Mouse (Mus musculus) hindbrain, postnatal 0 days (tissue): Measurements from ENCODE around the gene Trp73. TPM values are rescaled to one million over a fixed set of nuclear protein-coding genes. Genes with fewer than 3 reads are reported as not detected.

Experiments used
- ATAC-seq: fragments of 200-750 bp; cut with Nextera tagmentation; 2 replicates; pipeline ENCODE4 v1.8.0; 2017; ENCODE audit warnings: mild to moderate bottlenecking, moderate TSS enrichment, moderate library complexity
- DNase-seq: peaks from one replicate; pipeline ENCODE4 v3.0.0-alpha.2; 2015; ENCODE audit warnings: low spot score
- H3K27ac ChIP-seq: fragments of 300-500 bp; sonication (generic); 2 replicates; pipeline ENCODE4 v1.5.1; 2014; ENCODE audit warnings: mild to moderate bottlenecking
- H3K27me3 ChIP-seq: fragments of 300-500 bp; sonication (generic); 2 replicates; pipeline ENCODE4 v1.6.1; 2014; ENCODE audit warnings: low read length, mixed read lengths; ENCODE audit not compliant: insufficient read depth
- H3K36me3 ChIP-seq: fragments of 300-500 bp; sonication (generic); 2 replicates; pipeline ENCODE4 v1.6.1; 2014; ENCODE audit warnings: low read length, mixed read lengths; ENCODE audit not compliant: insufficient read depth
- H3K4me1 ChIP-seq: fragments of 300-500 bp; sonication (generic); 2 replicates; pipeline ENCODE4 v1.6.1; 2014; ENCODE audit warnings: antibody characterized with exemption, low read length, mixed read lengths; ENCODE audit not compliant: insufficient read depth
- H3K4me2 ChIP-seq: fragments of 300-500 bp; sonication (generic); 2 replicates; pipeline ENCODE4 v1.6.1; 2014; ENCODE audit warnings: low read depth, mild to moderate bottlenecking, low read length, moderate library complexity, mixed read lengths
- H3K4me3 ChIP-seq: fragments of 300-500 bp; sonication (generic); 2 replicates; pipeline ENCODE4 v1.5.1; 2014; ENCODE audit warnings: low read length
- H3K9ac ChIP-seq: fragments of 300-500 bp; sonication (generic); replicated peaks from 2 replicates; pipeline ENCODE4 v1.6.1; 2014; ENCODE audit warnings: mild to moderate bottlenecking, low read length, moderate library complexity, mixed read lengths
- H3K9me3 ChIP-seq: fragments of 300-500 bp; sonication (generic); 2 replicates; pipeline ENCODE4 v1.6.1; 2016; ENCODE audit warnings: low read length, mixed read lengths
- CTCF ChIP-seq: IDR thresholded peaks from 2 replicates; pipeline ENCODE4 v1.5.1; 2016; ENCODE audit warnings: antibody characterized with exemption, control low read depth, low read depth
- WGBS: fragments of 180-500 bp; shearing (Covaris S2); extraction: QIAGEN DNeasy Blood & Tissue Kit; methylation state at CpG from one replicate; pipeline ENCODE4 v1.1.7; 2014; 5-methylcytosine and 5-hydroxymethylcytosine counted together
- polyA plus RNA-seq: library from polyadenylated mRNA; unstranded; fragments of >200 nt; fragmentation: Nextera tagmentation; extraction: Ambion mirVana; gene quantifications from 2 replicates; pipeline ENCODE4 v1.2.1, GENCODE M21; 2015
- total RNA-seq: library from RNA; depleted of rRNA; stranded (reverse); fragments of >200 nt; gene quantifications from 2 replicates; pipeline ENCODE4 v1.2.3, GENCODE M21; 2014

Trp73 gene
- total and polyA plus RNA-seq, 2 experiments from 2014 or later: 0.96 to 1.2 TPM

DNA sequence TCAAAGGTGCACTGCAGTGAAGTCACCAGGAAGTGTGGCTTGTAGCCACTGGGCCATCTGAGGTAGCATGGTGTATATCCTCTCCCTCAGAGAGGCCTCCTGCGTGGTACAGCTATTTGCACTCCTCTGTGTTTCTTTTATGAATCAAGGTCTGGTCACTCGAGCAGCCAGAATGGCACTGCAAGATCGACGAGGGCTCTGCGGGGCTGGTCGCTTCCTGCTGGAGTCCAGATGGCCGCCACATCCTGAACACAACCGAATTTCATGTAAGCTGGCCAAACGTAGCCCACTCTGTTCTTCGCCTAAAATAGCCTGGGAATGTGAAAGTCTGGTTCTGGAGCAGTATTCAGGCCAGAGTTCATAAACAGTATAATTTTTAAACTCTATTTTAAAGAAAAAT, 6.3 kb upstream of the Trp73 start:
- H3K27ac ChIP-seq: no peak overlapping the region
- TF ChIP-seq CTCF: no peak
- ATAC-seq: no peak

DNA sequence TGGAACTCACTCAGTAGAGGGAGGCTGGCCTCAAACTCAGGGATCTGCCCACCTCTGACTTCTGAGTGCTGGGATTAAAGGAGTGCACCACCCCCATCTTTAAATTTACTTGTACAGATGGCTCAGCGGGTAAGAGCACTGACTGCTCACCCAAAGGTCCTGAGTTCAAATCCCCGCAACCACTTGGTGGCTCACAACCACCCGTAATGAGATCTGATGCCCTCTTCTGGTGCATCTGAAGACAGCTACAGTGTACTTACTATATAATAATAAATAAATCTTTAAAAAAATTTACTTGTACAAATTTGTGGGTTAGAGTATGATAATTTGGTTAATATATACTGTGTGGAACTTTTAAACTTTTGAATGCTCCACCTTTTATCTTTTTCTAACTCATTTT, 4.7 kb upstream of the Trp73 start:
- H3K4me1 ChIP-seq: peaks cover 24% of the 10 kb centered on the region; the same call in 1 of the 2 replicates
- H3K27me3 ChIP-seq: peaks cover 19% of the 10 kb centered on the region
- WGBS: 82% methylated on average over 3 of the region's 3 CpGs
- no peak overlapping the region for H3K4me3 ChIP-seq
- ATAC-seq (no peak), DNase-seq (no peak)
- H3K36me3 ChIP-seq: peaks cover 8% of the 10 kb centered on the region; the same call in 1 of the 2 replicates
- no peak overlapping the region for H3K4me2 ChIP-seq
- H3K27ac ChIP-seq: no peak overlapping the region
- no peaks in the 10 kb centered on the region for H3K9me3 ChIP-seq
- TF ChIP-seq CTCF: no peak
- H3K9ac ChIP-seq: no peak overlapping the region

More for the DNA sequence above, 6.3 kb upstream of the Trp73 start:
- Histone ChIP-seq H3K9ac (no peak overlapping the region), H3K4me2 (no peak overlapping the region), H3K4me1 (peaks cover 10% of the 10 kb centered on the region; the same call in 1 of the 2 replicates), H3K4me3 (no peak overlapping the region), H3K27me3 (peaks cover 4% of the 10 kb centered on the region; the same call in 1 of the 2 replicates), H3K9me3 (no peaks in the 10 kb centered on the region), H3K36me3 (peaks cover 16% of the 10 kb centered on the region)
- no peak for DNase-seq
- 76% methylated on average over 10 of the region's 10 CpGs for WGBS

DNA sequence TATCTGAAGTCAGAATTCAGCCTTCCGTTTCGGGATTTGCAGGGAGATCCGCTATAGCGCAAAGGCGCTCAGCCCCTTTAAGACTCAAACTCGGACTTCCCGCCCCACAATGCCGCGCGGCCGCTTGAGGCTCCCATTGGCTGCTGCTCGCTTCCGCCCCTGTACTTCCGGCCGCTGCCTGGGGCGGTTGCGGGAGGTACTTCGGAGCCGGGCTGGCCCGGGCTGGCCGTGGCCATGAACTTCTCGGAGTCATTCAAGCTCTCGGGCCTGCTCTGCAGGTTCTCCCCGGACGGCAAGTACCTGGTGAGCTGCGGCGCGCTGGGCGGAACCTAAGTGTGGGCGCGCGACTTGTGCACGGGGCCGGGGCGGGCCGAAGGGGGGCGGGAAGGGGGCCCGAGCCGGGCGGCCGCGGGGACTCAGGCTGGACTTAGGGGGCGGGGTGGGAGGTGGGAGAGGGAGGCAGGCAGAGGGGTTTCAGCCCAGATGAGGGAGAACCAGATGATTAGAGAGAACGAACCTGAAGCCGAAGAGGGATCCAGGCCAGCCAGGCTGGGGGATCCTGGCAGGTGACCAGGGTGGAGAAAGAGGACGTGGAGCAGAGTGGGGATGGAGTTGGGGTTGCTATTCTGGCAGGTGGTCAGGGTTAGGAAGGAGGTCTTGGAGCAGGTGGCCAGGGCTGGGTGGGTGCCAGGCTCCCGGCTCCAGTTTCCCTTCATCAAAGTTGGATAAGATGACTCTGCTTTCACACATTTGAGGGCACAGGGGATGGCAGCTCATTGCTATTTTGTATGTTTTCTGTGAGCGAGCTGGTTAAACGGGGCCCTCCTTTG, 2.4 kb upstream of the Trp73 start, which contains the start of gene Wrap73:
Gene Wrap73, plus strand, starts transcription at position 162 of the 830 bp plus-strand sequence.
- TF ChIP-seq CTCF: no peak
- Histone ChIP-seq H3K4me1 (peaks cover 24% of the 10 kb centered on the region; the same call in 1 of the 2 replicates), H3K27ac (peak within 1 kb of the TSS; percentile 78), H3K36me3 (no peaks in the 10 kb centered on the region), H3K4me3 (peak within 1 kb of the TSS; percentile 91), H3K9ac (peak within 1 kb of the TSS; percentile 65), H3K9me3 (no peaks in the 10 kb centered on the region), H3K27me3 (peaks cover 41% of the 10 kb centered on the region), H3K4me2 (peak within 1 kb of the TSS; percentile 78)
- WGBS: under 1% methylated on average over 49 of the region's 49 CpGs
- DNase-seq: peak; percentile 95
- peak; percentile 96 for ATAC-seq

DNA sequence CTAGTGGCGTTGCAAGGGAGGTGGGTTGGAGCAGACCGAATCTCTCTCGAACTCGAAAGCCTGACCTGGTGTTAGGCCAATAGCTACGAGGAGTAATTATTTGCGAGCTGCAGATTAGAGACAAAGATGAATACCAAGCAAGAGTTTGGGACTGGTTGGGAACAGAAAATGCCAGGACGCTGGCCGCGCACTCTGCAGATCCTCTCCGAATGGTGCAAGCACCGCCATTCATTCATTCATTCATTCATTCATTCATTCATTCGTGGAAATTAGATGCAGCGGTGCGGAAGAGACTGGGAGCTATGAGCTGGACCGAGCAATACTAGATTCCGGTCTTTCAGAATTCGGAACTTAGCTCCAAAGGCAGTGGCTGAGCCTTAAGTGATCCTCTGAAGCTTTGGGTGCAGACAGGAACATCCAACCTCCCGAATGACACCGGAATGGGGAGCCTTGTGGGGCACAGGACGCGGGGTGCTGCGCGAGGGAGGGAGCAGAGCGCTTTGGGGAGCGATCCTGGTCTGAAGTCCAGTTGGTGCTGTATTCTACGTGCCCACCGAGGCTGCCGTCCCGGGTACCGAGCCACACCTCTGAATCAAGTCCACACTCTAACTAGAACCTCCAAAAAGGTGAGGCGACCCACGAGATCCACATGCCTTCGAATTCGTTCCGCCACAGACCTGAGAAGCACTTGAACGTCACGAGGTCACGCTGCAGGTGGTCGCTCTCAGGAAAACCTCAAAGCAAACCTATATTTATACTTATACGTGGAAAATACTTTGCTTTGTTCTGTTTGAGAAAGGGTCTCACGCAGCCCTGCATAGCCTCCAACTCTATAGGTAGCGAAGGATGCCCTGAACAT, 1.2 kb upstream of the Trp73 start:
- Histone ChIP-seq H3K4me2 (peak overlapping the region; percentile 78), H3K4me1 (peaks cover 24% of the 10 kb centered on the region; the same call in 1 of the 2 replicates), H3K36me3 (no peaks in the 10 kb centered on the region), H3K4me3 (peak overlapping the region; percentile 91), H3K9ac (no peak overlapping the region), H3K9me3 (no peaks in the 10 kb centered on the region), H3K27me3 (peaks cover 46% of the 10 kb centered on the region), H3K27ac (no peak overlapping the region)
- no peak for ATAC-seq
- no peak for TF ChIP-seq CTCF
- 1% methylated on average over 42 of the region's 42 CpGs for WGBS
- no peak for DNase-seq

DNA sequence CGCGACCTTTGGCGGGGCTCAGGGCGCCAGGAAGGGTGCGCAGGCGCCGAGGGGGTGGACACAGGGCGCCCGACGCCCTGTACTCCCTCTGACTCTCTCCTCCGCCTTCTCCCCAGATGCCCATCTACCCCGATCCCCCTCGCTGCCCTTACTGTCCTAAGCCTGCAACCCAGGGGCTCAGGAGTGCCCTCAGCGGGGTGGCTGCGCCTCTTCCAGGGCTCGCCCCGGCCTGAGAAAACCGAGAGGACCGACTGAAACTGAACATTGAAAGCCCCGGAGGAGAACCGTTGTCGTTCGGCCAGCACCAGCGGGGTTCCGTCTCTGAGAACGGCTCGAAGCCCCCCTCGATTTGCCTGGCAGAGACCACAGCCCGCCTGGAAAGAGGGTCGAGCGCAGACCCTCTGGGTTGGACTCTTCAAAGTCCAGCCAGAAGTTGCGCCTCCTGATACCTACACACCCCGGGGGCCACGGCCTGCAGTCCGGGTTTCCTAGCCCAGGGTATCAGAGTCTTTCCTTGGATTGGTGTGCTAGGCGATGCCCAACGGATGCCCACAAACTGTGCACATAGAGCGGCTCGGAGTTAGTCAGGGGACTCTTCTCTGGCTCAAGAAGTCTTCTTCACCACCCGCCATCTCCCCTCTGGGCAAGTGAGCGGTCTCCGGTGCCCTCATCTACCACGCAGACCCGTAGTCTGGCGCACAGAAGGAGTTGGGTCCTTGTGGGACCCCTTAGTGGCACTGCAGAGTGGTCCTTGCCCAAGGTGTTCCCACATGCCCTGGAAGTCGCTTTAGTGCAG, 403 bp upstream of the Trp73 start:
- H3K4me1 ChIP-seq: peaks cover 24% of the 10 kb centered on the region; the same call in 1 of the 2 replicates
- peak overlapping the region; percentile 41 for H3K9ac ChIP-seq
- TF ChIP-seq CTCF: no peak
- H3K27me3 ChIP-seq: peaks cover 51% of the 10 kb centered on the region
- no peak for ATAC-seq
- WGBS: 1% methylated on average over 38 of the region's 46 CpGs
- peak overlapping the region; percentile 45 for H3K4me3 ChIP-seq
- H3K4me2 ChIP-seq: peak overlapping the region; percentile 78
- no peak for DNase-seq
- no peaks in the 10 kb centered on the region for H3K9me3 ChIP-seq
- no peak overlapping the region for H3K27ac ChIP-seq
- H3K36me3 ChIP-seq: no peaks in the 10 kb centered on the region

DNA sequence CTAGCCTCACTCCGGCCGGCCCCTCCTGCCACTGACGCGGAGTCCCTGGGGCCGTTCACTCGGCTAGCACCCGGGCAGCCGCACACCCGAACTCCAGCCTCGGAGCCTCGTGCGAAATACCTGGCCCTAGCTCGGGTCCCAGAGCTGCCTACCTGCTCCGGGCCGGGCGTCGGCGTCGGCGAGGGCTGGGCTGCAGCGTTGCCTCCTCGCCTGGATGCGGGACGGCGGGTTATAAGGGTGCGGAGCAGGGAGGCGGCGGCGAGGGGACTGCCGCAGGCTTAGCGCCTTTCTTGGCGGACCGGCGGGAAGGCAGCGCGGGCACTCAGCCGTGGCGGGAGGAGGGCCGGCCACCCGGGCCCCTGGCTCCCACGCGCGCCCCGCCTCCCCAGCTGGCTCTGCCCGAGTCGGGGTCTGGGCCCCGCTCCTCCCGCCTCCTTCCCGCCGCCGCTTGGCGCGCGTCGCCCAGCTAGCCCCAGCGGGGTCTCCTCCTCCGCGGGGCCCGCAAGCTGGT, 282 bp downstream of the Trp73 start:
- H3K4me1 ChIP-seq: peaks cover 24% of the 10 kb centered on the region; the same call in 1 of the 2 replicates
- peak overlapping the region; percentile 45 for H3K4me3 ChIP-seq
- no peak for DNase-seq
- no peak for ATAC-seq
- peaks cover 51% of the 10 kb centered on the region for H3K27me3 ChIP-seq
- under 1% methylated on average over 45 of the region's 59 CpGs for WGBS
- no peak for TF ChIP-seq CTCF
- H3K9ac ChIP-seq: peak overlapping the region; percentile 41
- H3K36me3 ChIP-seq: no peaks in the 10 kb centered on the region
- no peaks in the 10 kb centered on the region for H3K9me3 ChIP-seq
- no peak overlapping the region for H3K27ac ChIP-seq
- peak overlapping the region; percentile 78 for H3K4me2 ChIP-seq
